Mouse (Mus musculus): ENCODE measurements around the gene Rab3a.

GRCm38 (mm10) chr8:70760350-70760749 is 5.9 kb downstream of the Rab3a start:
- TF ChIP-seq CTCF (IDR thresholded peaks at IDR 0.05; ENCODE audit: borderline replicate concordance, extremely low read depth, insufficient read depth, insufficient read length) (no peak), POLR2A (IDR thresholded peaks at IDR 0.05; ENCODE audit: borderline replicate concordance, extremely low read depth, insufficient read depth, insufficient read length, poor library complexity, severe bottlenecking) (no peak)
